Mouse (Mus musculus): ENCODE measurements around the gene Gfm2. TPM values are rescaled to one million over a fixed set of nuclear protein-coding genes. Genes with fewer than 3 reads are reported as not detected.
A peak's percentile ranks its signal among the peaks of the same experiment; 100 is the strongest.

Gene Gfm2
- polyA plus RNA-seq, 1 experiment: 34.5 TPM

DNA sequence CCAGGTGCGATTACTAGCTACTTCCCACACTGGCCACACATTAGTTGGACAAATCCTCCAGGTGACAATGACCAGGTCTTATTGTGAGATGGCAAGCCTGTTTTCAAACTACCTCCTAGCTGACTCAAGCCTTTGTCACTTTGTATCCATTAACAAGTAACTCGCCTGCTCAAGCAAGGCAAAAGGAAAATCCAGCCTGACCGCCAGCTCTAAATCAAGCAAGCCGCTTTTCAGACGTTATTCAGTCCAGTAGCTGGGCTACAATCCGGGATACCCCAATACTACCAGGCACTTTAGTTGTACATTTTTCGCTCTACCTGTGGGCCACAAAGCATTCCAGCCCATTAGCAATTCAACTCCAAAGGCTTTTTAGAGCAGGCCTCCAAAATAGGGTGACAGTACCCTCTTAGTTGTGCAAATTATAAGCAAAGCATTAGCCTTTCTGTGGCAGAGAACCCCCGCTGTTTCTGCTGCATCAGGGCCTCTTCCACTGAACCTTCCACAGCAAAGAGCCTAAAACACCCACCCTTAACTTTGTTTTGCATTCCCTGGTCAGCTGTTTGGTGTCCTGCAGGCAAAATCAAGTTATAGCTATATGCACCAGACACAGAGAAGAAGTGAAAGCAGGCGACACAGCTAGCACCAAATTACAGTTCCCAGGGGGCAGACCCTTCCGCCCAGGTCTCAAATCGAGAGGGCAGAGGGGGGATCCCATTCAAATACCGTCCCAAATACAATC, 58.6 kb downstream of the Gfm2 start:
- TF ChIP-seq CTCF (IDR thresholded peaks at IDR 0.05; ENCODE audit: borderline replicate concordance, extremely low read depth, insufficient read depth, insufficient read length) (no peak), POLR2A (IDR thresholded peaks at IDR 0.05; ENCODE audit: borderline replicate concordance, extremely low read depth, insufficient read depth, insufficient read length, poor library complexity, severe bottlenecking) (no peak)
- DNase-seq (ENCODE audit: low read depth): no peak

DNA sequence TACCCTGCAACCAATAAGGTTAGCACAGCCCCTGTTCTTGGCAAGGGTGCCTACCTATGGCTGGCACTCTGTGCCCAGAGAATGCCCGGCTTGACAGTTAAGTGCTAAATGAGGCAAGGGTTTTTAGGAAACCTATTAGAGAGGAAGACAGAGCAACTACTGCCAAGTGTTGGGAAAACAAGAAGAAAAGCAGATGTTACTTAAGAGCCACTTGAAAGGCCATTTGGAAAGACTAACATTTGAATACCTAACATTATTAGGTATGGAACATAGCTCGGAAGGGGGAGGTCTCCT, 59.1 kb downstream of the Gfm2 start:
- TF ChIP-seq CTCF (IDR thresholded peaks at IDR 0.05; ENCODE audit: borderline replicate concordance, extremely low read depth, insufficient read depth, insufficient read length): no peak
- no peak for TF ChIP-seq POLR2A (IDR thresholded peaks at IDR 0.05; ENCODE audit: borderline replicate concordance, extremely low read depth, insufficient read depth, insufficient read length, poor library complexity, severe bottlenecking)

DNA sequence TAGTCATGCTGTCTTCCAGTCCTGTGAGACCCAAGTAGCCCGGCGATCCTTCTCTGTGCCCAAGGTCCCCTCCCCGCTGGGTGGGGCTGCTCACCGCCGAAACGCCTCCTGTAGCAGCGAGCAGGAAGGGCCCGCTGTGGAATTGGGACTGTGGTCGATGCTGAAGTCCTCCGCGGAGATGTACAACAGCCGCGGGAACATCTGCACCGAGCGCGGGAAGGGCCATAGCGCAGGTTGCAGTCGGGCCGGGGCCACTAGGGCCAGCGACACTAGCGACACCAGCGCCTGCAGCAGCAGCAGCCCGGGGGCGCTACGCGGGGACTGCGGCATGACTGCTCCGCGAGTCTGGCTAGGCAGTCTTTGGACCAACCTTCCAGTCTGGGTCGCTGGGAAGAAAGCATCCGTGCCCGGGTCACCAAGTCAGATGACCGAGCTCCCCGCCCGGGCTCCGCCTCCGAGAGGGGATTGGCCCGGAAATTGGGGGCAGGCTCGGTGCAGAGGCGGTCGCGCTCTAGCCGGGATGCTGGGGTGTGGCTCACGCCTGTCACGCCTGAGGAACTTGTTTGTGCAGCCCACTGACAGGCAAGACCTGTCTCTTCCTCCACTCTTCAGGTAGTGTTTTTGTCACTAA, 60.3 kb downstream of the Gfm2 start, which contains the start of gene Hexb:
Gene Hexb, minus strand, starts transcription at position 426 of the 631 bp plus-strand sequence.
- peak; percentile 81 for DNase-seq (ENCODE audit: low read depth)
- TF ChIP-seq CTCF (IDR thresholded peaks at IDR 0.05; ENCODE audit: borderline replicate concordance, extremely low read depth, insufficient read depth, insufficient read length) (no peak), POLR2A (IDR thresholded peaks at IDR 0.05; ENCODE audit: borderline replicate concordance, extremely low read depth, insufficient read depth, insufficient read length, poor library complexity, severe bottlenecking) (no peak)

More for the DNA sequence above, 59.1 kb downstream of the Gfm2 start:
- peak; percentile 72 for DNase-seq (ENCODE audit: low read depth)

DNA sequence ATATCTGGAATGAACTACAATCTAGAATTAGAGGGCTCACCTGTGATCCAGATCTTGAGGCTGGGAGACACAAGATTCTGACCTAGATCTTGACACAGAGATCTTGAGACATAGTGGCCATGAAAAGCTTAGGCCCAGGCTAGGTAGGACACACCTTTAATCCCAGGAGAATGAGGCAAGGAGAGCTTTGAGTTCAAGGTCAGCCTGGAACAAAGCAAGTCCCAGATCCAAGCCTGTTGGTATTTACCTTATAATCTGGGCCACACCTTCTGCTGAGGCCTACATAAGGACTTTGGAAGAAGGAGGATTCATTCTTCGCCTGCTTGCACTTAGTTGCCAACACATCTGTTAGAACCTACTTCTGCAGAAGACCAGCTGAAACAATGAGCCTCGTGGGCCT, 61.4 kb downstream of the Gfm2 start:
- TF ChIP-seq CTCF (IDR thresholded peaks at IDR 0.05; ENCODE audit: borderline replicate concordance, extremely low read depth, insufficient read depth, insufficient read length) (no peak), POLR2A (IDR thresholded peaks at IDR 0.05; ENCODE audit: borderline replicate concordance, extremely low read depth, insufficient read depth, insufficient read length, poor library complexity, severe bottlenecking) (no peak)
- no peak for DNase-seq (ENCODE audit: low read depth)

DNA sequence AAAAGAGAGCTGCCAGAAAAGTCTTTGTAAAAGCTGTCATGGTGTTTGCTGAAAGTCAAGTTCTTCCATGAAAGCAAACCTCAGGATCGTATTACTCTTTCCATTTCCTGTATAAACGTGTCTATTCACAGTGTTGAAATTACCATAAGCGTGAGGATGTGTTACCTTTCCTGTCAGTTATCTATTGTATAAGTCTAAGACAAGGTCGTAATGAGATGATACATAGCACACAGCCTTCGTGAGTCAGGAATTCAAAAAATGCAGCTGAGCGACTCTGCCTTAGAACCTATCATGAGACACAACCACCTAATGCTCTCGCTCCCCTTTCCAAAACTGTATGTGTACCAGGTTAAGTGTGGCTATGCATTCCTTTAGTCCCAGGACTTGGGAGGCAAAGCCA, 63.3 kb downstream of the Gfm2 start:
- no peak for DNase-seq (ENCODE audit: low read depth)
- TF ChIP-seq POLR2A (IDR thresholded peaks at IDR 0.05; ENCODE audit: borderline replicate concordance, extremely low read depth, insufficient read depth, insufficient read length, poor library complexity, severe bottlenecking) (no peak), CTCF (IDR thresholded peaks at IDR 0.05; ENCODE audit: borderline replicate concordance, extremely low read depth, insufficient read depth, insufficient read length) (no peak)

DNA sequence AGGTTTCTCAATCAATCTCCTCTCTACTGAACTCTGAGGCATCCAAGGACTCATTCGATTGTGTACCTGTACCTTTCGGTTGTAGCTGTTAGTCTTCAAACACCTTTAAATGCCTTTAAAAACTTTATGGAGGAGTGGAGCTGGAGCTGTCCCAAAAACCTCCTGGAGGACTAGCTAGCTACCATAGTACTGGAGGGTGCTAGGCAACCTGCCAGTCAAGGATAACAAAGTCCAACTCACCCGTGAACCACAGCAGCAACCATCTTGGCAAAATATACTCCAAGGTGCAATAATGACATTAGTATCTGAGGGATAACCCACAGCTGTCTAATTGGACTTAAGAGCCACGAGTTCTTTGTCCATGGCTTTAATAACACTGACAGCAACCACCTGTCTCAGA, 64.2 kb downstream of the Gfm2 start:
- no peak for DNase-seq (ENCODE audit: low read depth)
- TF ChIP-seq POLR2A (IDR thresholded peaks at IDR 0.05; ENCODE audit: borderline replicate concordance, extremely low read depth, insufficient read depth, insufficient read length, poor library complexity, severe bottlenecking): no peak
- TF ChIP-seq CTCF (IDR thresholded peaks at IDR 0.05; ENCODE audit: borderline replicate concordance, extremely low read depth, insufficient read depth, insufficient read length): no peak

DNA sequence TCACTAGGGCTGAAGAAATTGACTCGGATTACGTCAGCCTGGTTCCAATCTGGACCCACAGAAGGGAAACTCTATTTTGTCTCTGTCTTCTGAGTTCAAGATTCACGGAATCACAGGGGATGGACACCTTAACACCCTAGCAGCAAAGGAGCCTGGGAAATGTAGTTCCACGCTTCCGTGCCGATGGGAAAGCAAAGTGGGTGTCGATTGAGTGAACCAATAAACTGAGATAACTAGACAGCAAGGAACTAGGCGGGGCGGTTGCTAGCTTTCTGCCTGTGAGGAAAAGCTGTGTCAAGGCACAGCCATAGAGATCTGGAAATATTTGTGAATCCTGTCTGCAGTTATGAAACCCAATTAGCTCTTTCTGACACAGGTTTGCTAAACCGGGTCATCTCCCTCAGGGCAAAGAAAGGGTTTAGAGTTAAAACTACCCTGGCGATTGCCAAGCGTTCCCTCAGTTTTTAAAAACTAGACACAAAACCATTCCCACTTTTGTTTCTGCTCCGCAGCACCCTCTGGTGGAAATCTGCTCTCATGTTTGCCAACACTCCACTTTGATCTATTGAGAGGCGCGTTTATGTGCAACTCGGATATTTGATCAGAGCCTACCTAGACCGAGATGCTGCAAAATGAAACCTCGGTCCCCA, 67.4 kb downstream of the Gfm2 start:
- TF ChIP-seq POLR2A (IDR thresholded peaks at IDR 0.05; ENCODE audit: borderline replicate concordance, extremely low read depth, insufficient read depth, insufficient read length, poor library complexity, severe bottlenecking) (no peak), CTCF (IDR thresholded peaks at IDR 0.05; ENCODE audit: borderline replicate concordance, extremely low read depth, insufficient read depth, insufficient read length) (peak; percentile 73; the same call in 1 of the 2 replicates)
- peak; percentile 86 for DNase-seq (ENCODE audit: low read depth)

DNA sequence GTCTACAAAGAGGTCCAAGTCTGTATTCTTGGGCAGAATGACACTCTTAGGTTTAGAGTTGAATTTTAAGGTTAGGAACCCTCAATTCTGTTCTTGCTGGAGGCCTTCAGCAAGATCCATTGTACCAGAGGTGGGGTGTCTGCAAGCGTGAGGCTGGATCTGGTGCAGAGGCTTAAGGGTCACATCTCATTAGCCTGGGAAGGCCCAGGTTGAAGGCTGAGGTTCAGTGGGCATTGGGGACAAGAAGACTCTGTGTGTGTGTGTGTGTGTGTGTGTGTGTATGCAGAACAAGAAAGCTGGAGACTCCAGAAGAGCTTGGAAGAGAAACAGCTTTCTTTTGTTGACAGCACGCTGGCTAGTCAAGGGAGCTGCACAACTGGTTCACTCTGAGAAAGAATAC, 68.3 kb downstream of the Gfm2 start:
- TF ChIP-seq POLR2A (IDR thresholded peaks at IDR 0.05; ENCODE audit: borderline replicate concordance, extremely low read depth, insufficient read depth, insufficient read length, poor library complexity, severe bottlenecking): no peak
- no peak for TF ChIP-seq CTCF (IDR thresholded peaks at IDR 0.05; ENCODE audit: borderline replicate concordance, extremely low read depth, insufficient read depth, insufficient read length)
- no peak for DNase-seq (ENCODE audit: low read depth)

DNA sequence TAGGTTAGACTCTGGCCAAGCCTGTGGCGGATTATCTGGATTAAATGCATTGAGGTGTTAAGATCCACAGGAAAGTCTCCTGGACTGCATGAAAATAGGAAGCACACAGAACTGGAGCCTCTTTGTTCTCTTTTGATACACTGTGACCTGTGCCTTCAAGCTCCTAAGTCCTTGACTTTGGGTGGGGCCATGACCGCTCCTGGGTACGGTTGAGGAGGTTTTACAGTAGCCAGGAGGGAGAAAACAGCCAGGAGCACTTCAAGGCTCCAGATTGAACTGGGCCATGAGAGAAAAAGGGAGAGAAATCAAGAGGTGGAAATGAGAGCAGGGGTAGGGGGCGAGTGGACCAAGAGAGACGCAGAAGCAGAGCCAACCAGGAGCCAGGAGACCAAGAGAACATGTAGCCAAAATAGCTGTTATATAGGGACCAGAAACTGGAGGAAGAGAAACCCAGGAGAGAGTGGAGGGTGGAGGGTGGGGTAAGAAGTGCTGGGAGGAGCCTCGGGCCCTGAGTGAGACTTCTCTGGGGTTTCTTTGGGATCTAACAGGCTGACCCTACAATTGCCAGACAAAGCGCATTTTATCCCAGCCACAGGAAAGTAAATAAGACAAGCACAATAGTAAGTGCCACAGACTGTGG, 69.9 kb downstream of the Gfm2 start:
- DNase-seq (ENCODE audit: low read depth): no peak
- TF ChIP-seq POLR2A (IDR thresholded peaks at IDR 0.05; ENCODE audit: borderline replicate concordance, extremely low read depth, insufficient read depth, insufficient read length, poor library complexity, severe bottlenecking): no peak
- no peak for TF ChIP-seq CTCF (IDR thresholded peaks at IDR 0.05; ENCODE audit: borderline replicate concordance, extremely low read depth, insufficient read depth, insufficient read length)

DNA sequence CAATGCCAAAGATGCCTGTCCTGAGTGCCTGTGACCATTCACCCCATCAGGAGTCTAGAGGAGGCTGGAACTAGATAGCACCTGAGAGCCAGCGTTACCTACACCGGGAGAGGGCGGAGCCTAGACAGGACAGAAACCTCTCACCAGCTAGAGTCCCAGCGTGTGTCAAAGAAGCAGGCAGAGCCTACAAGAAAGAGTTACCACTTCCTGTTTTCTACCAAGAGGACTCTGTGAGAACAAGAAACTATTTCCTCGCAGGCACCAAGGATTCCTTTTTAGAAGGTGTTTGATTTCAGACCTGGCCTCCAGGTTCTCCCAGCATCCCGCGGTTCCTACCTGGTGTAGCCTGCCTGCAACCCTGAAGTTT, 70.4 kb downstream of the Gfm2 start:
- DNase-seq (ENCODE audit: low read depth): no peak
- TF ChIP-seq CTCF (IDR thresholded peaks at IDR 0.05; ENCODE audit: borderline replicate concordance, extremely low read depth, insufficient read depth, insufficient read length) (no peak), POLR2A (IDR thresholded peaks at IDR 0.05; ENCODE audit: borderline replicate concordance, extremely low read depth, insufficient read depth, insufficient read length, poor library complexity, severe bottlenecking) (no peak)

DNA sequence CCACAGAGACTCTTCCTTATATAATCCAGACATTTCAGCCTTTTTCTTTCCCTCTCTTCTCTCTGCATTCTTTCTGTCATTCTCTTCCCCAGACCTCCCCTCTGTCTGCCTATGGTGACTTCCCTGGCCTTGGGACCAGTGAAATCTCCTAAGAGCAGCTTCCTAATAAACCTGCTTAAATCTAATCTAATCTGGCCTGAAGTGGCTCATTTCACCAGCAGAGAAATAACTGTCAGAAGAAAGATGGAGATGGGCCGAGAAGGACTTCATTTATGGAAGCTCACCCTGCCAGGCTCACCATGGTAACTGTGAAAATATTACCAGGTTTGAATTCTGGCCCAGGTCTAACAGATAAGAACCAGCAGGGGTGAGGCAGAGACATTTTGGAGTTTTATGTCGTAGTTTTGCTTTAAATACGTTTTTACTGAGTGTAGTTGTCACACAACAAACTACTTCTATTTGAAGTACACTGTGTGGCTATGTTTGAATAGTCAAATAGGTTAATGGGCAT, 70.8 kb downstream of the Gfm2 start:
- DNase-seq (ENCODE audit: low read depth): no peak
- no peak for TF ChIP-seq CTCF (IDR thresholded peaks at IDR 0.05; ENCODE audit: borderline replicate concordance, extremely low read depth, insufficient read depth, insufficient read length)
- TF ChIP-seq POLR2A (IDR thresholded peaks at IDR 0.05; ENCODE audit: borderline replicate concordance, extremely low read depth, insufficient read depth, insufficient read length, poor library complexity, severe bottlenecking): no peak

Measured in brain, embryonic 14.5 days (tissue).